ENCODE assay signal across 8 mouse cellular contexts in genomic region chr13:58129687-58130246, GRCm38 (mm10). TPM values are rescaled to one million over a fixed set of nuclear protein-coding genes. Genes with fewer than 3 reads are reported as not detected.
DNase-seq lines count a peak whose midpoint lies in the region; ATAC-seq and TF ChIP-seq lines count a peak whose summit lies in the region.

No protein-coding gene starts in this region.

- intact Hi-C loops in heart, postnatal 36 days (cut with DNase I), result loop anchor here (2.0 to 5.0 kb wide), 2 partner anchors 27 to 273 kb away; partner anchors contain the start of genes Hnrnpk, Idnk and Rmi1
- intact Hi-C loops in left cerebral cortex, postnatal 10 days (cut with DNase I), result no loop called here

- no peaks in the 10 kb centered on the region for H3K9me3 ChIP-seq in heart, embryonic 13.5 days
- H3K9me3 ChIP-seq in ES-Bruce4 (replicated peaks; ENCODE audit: control insufficient read depth, insufficient read depth, low read length, poor library complexity, severe bottlenecking), result no peaks in the 10 kb centered on the region
- no peaks in the 10 kb centered on the region for H3K9me3 ChIP-seq in forebrain, embryonic 13.5 days (replicated peaks)
- no peaks in the 10 kb centered on the region for H3K9me3 ChIP-seq in liver, postnatal 0 days (ENCODE audit: low read length)

- TF ChIP-seq CTCF in ES-Bruce4 (IDR thresholded peaks at IDR 0.05; ENCODE audit: low read depth, low read length), result no peak
- TF ChIP-seq CTCF in liver, postnatal 0 days (IDR thresholded peaks at IDR 0.05; ENCODE audit: low read depth), result 0 out of 2 replicates have a peak, but pooled peaks have one; percentile 4

- WGBS in heart, embryonic 13.5 days, result 34% methylated on average over 4 of the region's 4 CpGs
- WGBS in forebrain, embryonic 13.5 days, result 33% methylated on average over 4 of the region's 4 CpGs
- 19% methylated on average over 4 of the region's 4 CpGs for WGBS in liver, postnatal 0 days (ENCODE audit: insufficient replicate concordance)

- peak overlapping the region; percentile 71 for H3K4me2 ChIP-seq in heart, embryonic 13.5 days
- H3K4me2 ChIP-seq in forebrain, embryonic 13.5 days, result peak overlapping the region; percentile 71
- H3K4me2 ChIP-seq in liver, postnatal 0 days (ENCODE audit: low read depth, low read length), result peak overlapping the region; percentile 74

- H3K27me3 ChIP-seq in heart, embryonic 13.5 days (replicated peaks), result no peaks in the 10 kb centered on the region
- no peaks in the 10 kb centered on the region for H3K27me3 ChIP-seq in ES-Bruce4 (ENCODE audit: control insufficient read depth, insufficient read depth, low read length, poor library complexity, severe bottlenecking)
- H3K27me3 ChIP-seq in forebrain, embryonic 13.5 days, result no peaks in the 10 kb centered on the region
- no peaks in the 10 kb centered on the region for H3K27me3 ChIP-seq in liver, postnatal 0 days (ENCODE audit: insufficient read depth, low read length)

- no peak for TF ChIP-seq EP300 in ES-Bruce4 (IDR thresholded peaks at IDR 0.05; ENCODE audit: insufficient read depth, low read depth, low read length)
- no peak for TF ChIP-seq EP300 in liver, postnatal 0 days (IDR thresholded peaks at IDR 0.05; ENCODE audit: low read depth)

- ATAC-seq in heart, embryonic 13.5 days (ENCODE audit: extremely low read depth, insufficient number of reproducible peaks, low FRiP score, low TSS enrichment), result no peak
- ATAC-seq in forebrain, embryonic 13.5 days, result no peak
- ATAC-seq in liver, postnatal 0 days, result no peak

- peaks cover 13% of the 10 kb centered on the region for H3K36me3 ChIP-seq in heart, embryonic 13.5 days
- peaks cover 17% of the 10 kb centered on the region for H3K36me3 ChIP-seq in ES-Bruce4 (ENCODE audit: control insufficient read depth, insufficient read depth, low read length, poor library complexity, severe bottlenecking)
- peaks cover 9% of the 10 kb centered on the region for H3K36me3 ChIP-seq in forebrain, embryonic 13.5 days (ENCODE audit: poor library complexity, severe bottlenecking)
- H3K36me3 ChIP-seq in liver, postnatal 0 days (replicated peaks; ENCODE audit: insufficient read depth, low read length), result peaks cover 5% of the 10 kb centered on the region; the same call in 1 of the 2 replicates

- H3K4me3 ChIP-seq in heart, embryonic 13.5 days, result peak overlapping the region; percentile 98
- peak overlapping the region; percentile 85 for H3K4me3 ChIP-seq in ES-Bruce4 (ENCODE audit: low read depth, low read length)
- peak overlapping the region; percentile 99 for H3K4me3 ChIP-seq in forebrain, embryonic 13.5 days
- H3K4me3 ChIP-seq in liver, postnatal 0 days (ENCODE audit: low read depth, low read length), result peak overlapping the region; percentile 96

- DNase-seq in heart, postnatal 36 days, result no peak
- DNase-seq in liver, postnatal 0 days, result no peak
- DNase-seq in ovary, postnatal 36 days (ENCODE audit: low spot score), result no peak
- DNase-seq in left cerebral cortex, postnatal 10 days (ENCODE audit: extremely low spot score in 1 of 2, low spot score in 2 of 2), result no peak
- DNase-seq in adrenal gland, postnatal 25 days, result no peak

- peak overlapping the region; percentile 100 for H3K9ac ChIP-seq in heart, embryonic 13.5 days
- H3K9ac ChIP-seq in ES-Bruce4 (ENCODE audit: low read depth, poor library complexity, severe bottlenecking), result peak overlapping the region; percentile 95
- peak overlapping the region; percentile 100 for H3K9ac ChIP-seq in forebrain, embryonic 13.5 days
- H3K9ac ChIP-seq in liver, postnatal 0 days (replicated peaks), result peak overlapping the region; percentile 99

- TF ChIP-seq POLR2A in ES-Bruce4 (IDR thresholded peaks at IDR 0.05; ENCODE audit: insufficient read depth, low read length), result no peak

- H3K27ac ChIP-seq in heart, embryonic 13.5 days (replicated peaks), result peak overlapping the region; percentile 97
- peak overlapping the region; percentile 89 for H3K27ac ChIP-seq in ES-Bruce4 (ENCODE audit: insufficient read depth, low read length)
- H3K27ac ChIP-seq in forebrain, embryonic 13.5 days, result peak overlapping the region; percentile 99
- H3K27ac ChIP-seq in liver, postnatal 0 days (ENCODE audit: low read depth), result peak overlapping the region; percentile 99

- peaks cover 24% of the 10 kb centered on the region for H3K4me1 ChIP-seq in heart, embryonic 13.5 days
- no peaks in the 10 kb centered on the region for H3K4me1 ChIP-seq in ES-Bruce4 (ENCODE audit: control insufficient read depth, insufficient read depth, low read length)
- peaks cover 24% of the 10 kb centered on the region for H3K4me1 ChIP-seq in forebrain, embryonic 13.5 days
- peaks cover 11% of the 10 kb centered on the region for H3K4me1 ChIP-seq in liver, postnatal 0 days (ENCODE audit: insufficient read depth)

RNA-seq across cellular contexts. Expression of gene Hnrnpa0, which starts 1.4 kb away (rescaled TPM):
- polyA plus RNA-seq in heart, embryonic 13.5 days (2015; fragmentation: Nextera tagmentation; extraction: Ambion mirVana), result 18.6 and 18.8 TPM in 2 replicates
- 10 to 100 TPM; 62.0 to 76.3 TPM for total RNA-seq in heart, postnatal 36 days (2021)
- 166 and 181 TPM in 2 replicates for polyA plus RNA-seq in ES-Bruce4 (2011; ENCODE audit: insufficient read depth, insufficient read length, low read depth, missing spikeins)
- polyA plus RNA-seq in forebrain, embryonic 13.5 days (2015; fragmentation: Nextera tagmentation; extraction: Ambion mirVana), result 73.6 and 81.0 TPM in 2 replicates
- 11.0 and 11.4 TPM in 2 replicates for polyA plus RNA-seq in liver, postnatal 0 days (2015; fragmentation: Nextera tagmentation; extraction: Ambion mirVana)
- total RNA-seq in left cerebral cortex, postnatal 10 days (2021), result 100 to 1,000 TPM; 146 to 151 TPM
- 115 and 127 TPM in 2 replicates for total RNA-seq in adrenal gland, postnatal 25 days (2021)

RNA-seq across cellular contexts. Expression of gene Klhl3, which starts 16.4 kb away (rescaled TPM):
- polyA plus RNA-seq in heart, embryonic 13.5 days (2015; fragmentation: Nextera tagmentation; extraction: Ambion mirVana), result 4.6 and 5.5 TPM in 2 replicates
- total RNA-seq in heart, postnatal 36 days (2021), result 1 to 10 TPM; 1.7 to 2.5 TPM
- 0.25 and 0.30 TPM in 2 replicates for polyA plus RNA-seq in ES-Bruce4 (2011; ENCODE audit: insufficient read depth, insufficient read length, low read depth, missing spikeins)
- polyA plus RNA-seq in forebrain, embryonic 13.5 days (2015; fragmentation: Nextera tagmentation; extraction: Ambion mirVana), result 5.6 and 6.7 TPM in 2 replicates
- polyA plus RNA-seq in liver, postnatal 0 days (2015; fragmentation: Nextera tagmentation; extraction: Ambion mirVana), result 2.2 and 2.9 TPM in 2 replicates
- 10 to 100 TPM; 24.2 to 24.3 TPM for total RNA-seq in left cerebral cortex, postnatal 10 days (2021)
- 1.5 and 3.2 TPM in 2 replicates for total RNA-seq in adrenal gland, postnatal 25 days (2021)

RNA-seq across cellular contexts. Expression of gene Idnk, which starts 27.7 kb away (rescaled TPM):
- 26.0 and 28.7 TPM in 2 replicates for polyA plus RNA-seq in heart, embryonic 13.5 days (2015; fragmentation: Nextera tagmentation; extraction: Ambion mirVana)
- 10 to 100 TPM; 25.0 to 26.6 TPM for total RNA-seq in heart, postnatal 36 days (2021)
- polyA plus RNA-seq in ES-Bruce4 (2011; ENCODE audit: insufficient read depth, insufficient read length, low read depth, missing spikeins), result 25.1 and 28.9 TPM in 2 replicates
- 66.5 and 73.2 TPM in 2 replicates for polyA plus RNA-seq in forebrain, embryonic 13.5 days (2015; fragmentation: Nextera tagmentation; extraction: Ambion mirVana)
- polyA plus RNA-seq in liver, postnatal 0 days (2015; fragmentation: Nextera tagmentation; extraction: Ambion mirVana), result 35.4 and 37.6 TPM in 2 replicates
- 10 to 100 TPM; 22.3 to 25.1 TPM for total RNA-seq in left cerebral cortex, postnatal 10 days (2021)
- 45.4 and 55.2 TPM in 2 replicates for total RNA-seq in adrenal gland, postnatal 25 days (2021)
